Mouse (Mus musculus): ENCODE data around the gene Hmgb1.

DNA sequence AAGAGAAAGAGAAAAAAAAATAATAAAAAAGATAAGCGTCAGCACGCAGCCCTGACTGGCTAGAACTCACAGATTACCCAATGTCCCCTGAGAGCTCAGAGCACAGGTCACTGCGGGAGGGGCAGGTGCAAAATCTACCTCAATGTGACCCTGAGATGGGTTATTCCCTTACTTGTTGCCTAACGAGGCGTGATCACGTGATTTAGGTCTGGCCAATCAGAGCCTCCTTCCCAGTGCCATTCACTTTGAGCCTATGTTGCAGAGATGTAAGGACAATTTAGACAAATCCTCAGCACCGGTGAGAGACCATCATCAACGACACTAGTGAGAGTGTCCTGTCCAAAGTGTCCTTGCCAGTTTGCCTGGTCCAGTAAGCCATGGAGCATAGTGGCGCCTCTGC, 44.0 kb downstream of the Hmgb1 start:
- TF ChIP-seq POLR2A (IDR thresholded peaks at IDR 0.05; ENCODE audit: insufficient read depth, low read length) (no peak), CTCF (IDR thresholded peaks at IDR 0.05; ENCODE audit: low read depth, low read length) (no peak)
